In genomic region chr1:92710321-92710839, GRCm38 (mm10) we compare ENCODE assay signal across 24 mouse cellular contexts.
DNase-seq lines count a peak whose midpoint lies in the region; ATAC-seq and TF ChIP-seq lines count a peak whose summit lies in the region.
"Had no signal": no experiment of that assay in that cellular context is flagged by ENCODE, and none has a peak within 500 bp of the region (broad histone marks: within the 10 kb centered on the region; RNA-seq: fewer than 3 reads in every experiment).

No protein-coding gene starts in this region.

- intact Hi-C loops in gastrocnemius, adult 2 months (cut with DNase I): loop anchor here (5.0 kb wide), 1 partner anchor 62 kb away; no protein-coding TSS in a partner anchor

- peak; percentile 38 to 70 for DNase-seq in heart, adult 18-20 months
- peak; percentile 26 for DNase-seq in kidney, adult 9 months
- DNase-seq in gastrocnemius, adult 2 months: peak; percentile 73
- DNase-seq in limb, embryonic 10.5 days (ENCODE audit: low spot score): no peak
- DNase-seq in adrenal gland, postnatal 4 days (ENCODE audit: low spot score in 2 of 2): no peak
- DNase-seq: adrenal gland, adult 8-10 months; B cell, adult 2 months; cerebellum, adult 9-10 months; kidney, postnatal 25 days; lung, adult 2 months; lung, postnatal 10 days; midbrain, embryonic 14.5 days; retina, postnatal 1 day; right cerebral cortex, postnatal 14 days; thymus, postnatal 4 days had no signal

- ATAC-seq in heart, embryonic 12.5 days (ENCODE audit: insufficient number of reproducible peaks, low FRiP score): no peak
- ATAC-seq in kidney, embryonic 16.5 days (ENCODE audit: low FRiP score, low TSS enrichment): no peak
- ATAC-seq: activated CD4-positive, CD25-positive, alpha-beta regulatory T cell, adult 4 months; forebrain, embryonic 13.5 days; hindbrain, embryonic 16.5 days had no signal

- H3K36me3 ChIP-seq in heart, embryonic 12.5 days: no peaks in the 10 kb centered on the region
- H3K36me3 ChIP-seq in kidney, embryonic 16.5 days (ENCODE audit: insufficient read depth, low read length): no peaks in the 10 kb centered on the region
- H3K36me3 ChIP-seq in limb, embryonic 10.5 days: no peaks in the 10 kb centered on the region
- H3K36me3 ChIP-seq: embryonic facial prominence, embryonic 15.5 days; neural tube, embryonic 15.5 days had no signal

- H3K27ac ChIP-seq in heart, embryonic 12.5 days (ENCODE audit: poor library complexity, severe bottlenecking): no peak overlapping the region
- no peak overlapping the region for H3K27ac ChIP-seq in kidney, embryonic 16.5 days (ENCODE audit: low read length)
- peak overlapping the region; percentile 81 for H3K27ac ChIP-seq in gastrocnemius, adult 2 months
- 0 out of 2 replicates have a peak overlapping the region, but pooled peaks have one; percentile 27 for H3K27ac ChIP-seq in limb, embryonic 10.5 days
- H3K27ac ChIP-seq: embryonic facial prominence, embryonic 15.5 days; forebrain, embryonic 13.5 days; left cerebral cortex, adult 2 months; liver, embryonic 14.5 days; neural tube, embryonic 15.5 days had no signal

- H3K4me1 ChIP-seq in heart, embryonic 12.5 days (replicated peaks): peaks cover 33% of the 10 kb centered on the region
- H3K4me1 ChIP-seq in kidney, embryonic 16.5 days (ENCODE audit: insufficient read depth, low read length): peaks cover 5% of the 10 kb centered on the region; the same call in 1 of the 2 replicates
- H3K4me1 ChIP-seq in limb, embryonic 10.5 days: peaks cover 39% of the 10 kb centered on the region

- no peak for TF ChIP-seq CTCF in gastrocnemius, adult 2 months (IDR thresholded peaks at IDR 0.05)

- H3K4me2 ChIP-seq in heart, embryonic 12.5 days: no peak overlapping the region
- no peak overlapping the region for H3K4me2 ChIP-seq in kidney, embryonic 16.5 days (replicated peaks; ENCODE audit: low read depth, low read length)
- H3K4me2 ChIP-seq: embryonic facial prominence, embryonic 15.5 days; forebrain, embryonic 13.5 days; neural tube, embryonic 15.5 days had no signal

- H3K9me3 ChIP-seq in heart, embryonic 12.5 days (replicated peaks): peaks cover 4% of the 10 kb centered on the region; the same call in 1 of the 2 replicates
- no peaks in the 10 kb centered on the region for H3K9me3 ChIP-seq in kidney, embryonic 16.5 days (ENCODE audit: low read length)
- H3K9me3 ChIP-seq in limb, embryonic 10.5 days (replicated peaks): no peaks in the 10 kb centered on the region
- H3K9me3 ChIP-seq: embryonic facial prominence, embryonic 15.5 days; forebrain, embryonic 13.5 days; neural tube, embryonic 15.5 days had no signal

- no peak overlapping the region for H3K9ac ChIP-seq in heart, embryonic 12.5 days
- no peak overlapping the region for H3K9ac ChIP-seq in kidney, embryonic 16.5 days (replicated peaks; ENCODE audit: low read length)
- H3K9ac ChIP-seq: embryonic facial prominence, embryonic 15.5 days; forebrain, embryonic 13.5 days; liver, embryonic 14.5 days; neural tube, embryonic 15.5 days had no signal

- peaks cover 17% of the 10 kb centered on the region; the same call in 1 of the 2 replicates for H3K27me3 ChIP-seq in heart, embryonic 12.5 days (replicated peaks)
- no peaks in the 10 kb centered on the region for H3K27me3 ChIP-seq in kidney, embryonic 16.5 days (ENCODE audit: insufficient read depth, low read length)
- no peaks in the 10 kb centered on the region for H3K27me3 ChIP-seq in limb, embryonic 10.5 days (ENCODE audit: low read depth, poor library complexity, severe bottlenecking)
- H3K27me3 ChIP-seq: embryonic facial prominence, embryonic 15.5 days; forebrain, embryonic 13.5 days; neural tube, embryonic 15.5 days had no signal

- WGBS in heart, embryonic 12.5 days: 78% methylated on average over 2 of the region's 2 CpGs
- WGBS in kidney, embryonic 16.5 days: 79% methylated on average over 2 of the region's 2 CpGs
- WGBS in limb, embryonic 10.5 days: 91% methylated on average over 2 of the region's 2 CpGs

- H3K4me3 ChIP-seq in heart, embryonic 12.5 days: no peak overlapping the region
- H3K4me3 ChIP-seq in kidney, embryonic 16.5 days (ENCODE audit: low read length): no peak overlapping the region
- H3K4me3 ChIP-seq in gastrocnemius, adult 2 months: no peak overlapping the region
- no peak overlapping the region for H3K4me3 ChIP-seq in limb, embryonic 10.5 days
- H3K4me3 ChIP-seq: embryonic facial prominence, embryonic 15.5 days; forebrain, embryonic 13.5 days; left cerebral cortex, adult 2 months; neural tube, embryonic 15.5 days had no signal

Comparison
In these comparisons a context has a peak if more than half of its experiments do, and no peak if none do; other contexts are left out.
1. DNase-seq: peak in heart, adult 18-20 months (2 of 2), kidney, adult 9 months (single experiment) and gastrocnemius, adult 2 months (single experiment); none in limb, embryonic 10.5 days (single experiment) and adrenal gland, postnatal 4 days (0 of 2).
2. H3K27ac ChIP-seq: peak in gastrocnemius, adult 2 months (single experiment) and limb, embryonic 10.5 days (single experiment); none in heart, embryonic 12.5 days (single experiment) and kidney, embryonic 16.5 days (single experiment).